Mouse (Mus musculus) heart, adult 8-10 months (tissue): ENCODE data around the gene Fsd1l. TPM values are rescaled to one million over a fixed set of nuclear protein-coding genes. Genes with fewer than 3 reads are reported as not detected.

Source experiments
- DNase-seq: peaks from one replicate; pipeline ENCODE4 v3.0.0; 2022; ENCODE audit warnings: low spot score
- total RNA-seq, 4 experiments: library from RNA; stranded (reverse); gene quantifications; 2 replicates each; pipeline ENCODE4 v1.2.4; 2022

Fsd1l gene
- total RNA-seq, 4 experiments from 2014 or later, result 45.2 to 59.2 (median 53.8) TPM

DNA sequence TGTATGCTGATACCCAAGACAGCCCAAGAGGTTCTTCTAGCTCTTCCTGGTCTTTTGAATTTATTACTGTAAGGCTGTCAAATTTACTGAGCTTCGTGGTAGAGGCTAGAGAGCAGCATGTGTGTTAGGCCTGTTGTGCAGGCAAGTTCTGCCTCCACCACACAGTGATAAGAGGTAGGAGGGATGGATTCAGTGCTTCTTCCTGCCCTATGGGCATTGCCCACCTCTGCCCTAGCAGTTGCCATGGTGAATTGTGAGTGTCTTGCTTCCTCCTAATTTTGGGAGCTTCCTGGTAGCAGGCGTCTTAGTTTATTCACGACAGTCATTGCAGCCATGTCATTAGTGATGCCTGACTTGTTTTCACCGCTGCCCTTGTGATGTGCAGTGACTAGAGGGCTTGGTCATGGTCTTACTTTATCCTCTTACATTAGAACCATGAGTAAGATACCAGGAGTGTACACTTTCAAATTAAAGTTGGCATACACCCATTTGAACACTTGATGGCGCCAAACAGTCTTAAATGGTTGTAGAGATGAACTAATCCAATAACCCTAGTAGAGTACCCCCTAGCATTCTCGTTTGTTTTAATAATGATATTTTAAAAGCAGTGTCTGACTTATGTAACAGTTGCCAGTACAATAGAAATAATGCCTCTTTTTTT lies 107.8 kb downstream of the Fsd1l start:
- peak; percentile 46 for DNase-seq

DNA sequence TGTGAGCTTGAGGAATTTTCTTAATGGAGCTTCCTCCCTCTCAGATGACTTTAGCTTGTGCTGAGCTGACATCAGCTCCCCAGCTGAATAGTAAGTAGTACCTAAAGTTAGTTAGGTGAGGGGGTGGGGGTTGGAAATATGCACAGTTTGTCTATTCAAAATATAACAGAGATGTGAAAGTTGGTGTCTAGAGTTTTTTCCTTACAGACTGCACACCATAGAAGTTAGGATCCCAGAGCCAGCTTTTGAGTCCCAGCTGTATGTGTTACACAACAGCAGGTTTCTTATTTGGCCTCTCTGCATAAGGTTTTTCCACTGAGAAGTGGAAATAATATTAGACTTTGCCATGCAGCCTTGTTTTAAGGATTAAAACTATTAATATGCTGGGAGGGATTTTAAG lies 118.6 kb downstream of the Fsd1l start:
- no peak for DNase-seq

DNA sequence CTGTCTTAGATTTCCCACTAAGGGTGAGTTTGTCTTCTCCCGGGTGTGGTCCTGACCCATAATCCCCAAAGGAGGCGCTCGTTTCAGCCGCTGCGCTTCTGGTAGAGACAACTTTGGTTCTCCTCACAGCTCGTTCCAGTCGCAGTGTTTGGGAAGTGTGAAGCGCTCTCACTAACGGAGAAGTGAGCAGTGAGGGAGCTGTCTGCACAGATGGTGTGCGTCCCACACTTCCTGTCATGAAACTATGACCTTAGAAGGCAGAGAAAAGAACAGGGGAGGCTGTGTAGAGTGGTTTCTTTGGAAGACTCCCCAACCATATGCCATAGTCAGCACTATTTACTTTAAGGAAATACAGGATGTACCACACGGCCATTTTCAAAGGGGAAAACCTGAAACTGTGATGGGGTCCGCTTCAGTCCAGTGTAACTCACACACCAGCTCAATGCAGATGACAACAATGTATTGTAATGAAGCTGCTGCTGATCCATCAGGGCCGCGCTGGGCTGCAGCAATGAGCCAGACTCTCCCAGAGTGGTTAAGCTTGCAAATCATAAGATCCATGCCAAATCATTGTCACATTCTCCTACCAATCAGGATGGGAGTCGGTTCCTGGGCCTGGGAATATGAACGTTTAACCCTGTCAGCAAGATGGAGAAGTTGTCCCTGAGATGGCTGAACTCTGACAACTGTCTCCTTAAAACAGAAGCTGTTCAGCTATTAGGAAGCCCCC lies 119.3 kb downstream of the Fsd1l start:
- DNase-seq, result no peak

Other genes with a start within 250 kb of the Fsd1l start
- 10 to 100 TPM; 26.4 to 31.2 (median 28.9) TPM for gene Slc44a1, start 191.1 kb upstream of the Fsd1l start, total RNA-seq
- gene Fktn, start 82.5 kb downstream of the Fsd1l start, total RNA-seq, result 10 to 100 TPM; 18.9 to 23.4 (median 21.5) TPM
- under 1 TPM in 3 of 4 experiments, not detected in 1; 0.09 to 0.22 (median 0.09) TPM for gene Tal2, start 148.2 kb downstream of the Fsd1l start, total RNA-seq
- gene Tmem38b, start 194.6 kb downstream of the Fsd1l start, total RNA-seq, result 10 to 100 TPM; 21.7 to 30.6 (median 27.4) TPM